Mouse (Mus musculus) small intestine, adult 2 months (tissue): ENCODE results near the gene Ptcd1.

Experiments used
- CTCF ChIP-seq: fragments of 200-500 bp; IDR thresholded peaks from 2 replicates; pipeline ENCODE4 v1.5.1; 2012; ENCODE audit warnings: low read depth, mild to moderate bottlenecking, control low read depth, inconsistent platforms, low read length, moderate library complexity, mixed read lengths; ENCODE audit not compliant: insufficient replicate concordance, insufficient read length; ENCODE audit errors: extremely low read depth
- POLR2A ChIP-seq: fragments of 200-500 bp; IDR thresholded peaks from 2 replicates; pipeline ENCODE4 v1.6.1; 2012; ENCODE audit warnings: low read depth, mild to moderate bottlenecking, control low read depth, inconsistent platforms, low read length, moderate library complexity

DNA sequence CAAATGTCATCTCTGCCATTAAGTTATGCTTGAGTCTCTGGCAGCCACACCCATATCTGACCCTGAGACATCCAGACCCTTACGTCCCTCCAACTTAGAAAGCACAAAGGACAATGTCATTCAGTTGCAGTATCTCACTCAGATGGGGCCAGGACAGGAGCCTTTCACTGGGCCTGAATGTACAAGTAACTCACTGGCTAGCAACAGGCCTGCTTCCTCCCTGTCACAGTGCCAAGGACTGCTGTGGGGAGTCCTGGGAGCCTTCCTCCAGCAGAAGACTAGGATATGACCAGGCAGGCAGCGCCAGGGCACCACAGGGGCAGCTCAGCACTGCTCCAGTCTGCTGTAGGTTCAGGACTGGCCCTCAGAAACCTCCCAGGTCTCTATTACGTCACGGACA is 37.8 kb downstream of the Ptcd1 start:
- TF ChIP-seq CTCF (no peak), POLR2A (no peak)
